Mouse (Mus musculus) limb, embryonic 13.5 days (tissue): Measurements from ENCODE around the gene Gm49333. TPM values are rescaled to one million over a fixed set of nuclear protein-coding genes. Genes with fewer than 3 reads are reported as not detected.

Source experiments
- ATAC-seq: fragments of 200-750 bp; cut with Nextera tagmentation; 2 replicates; pipeline ENCODE4 v1.8.0; 2017; ENCODE audit warnings: low read depth, moderate number of reproducible peaks, moderate TSS enrichment; ENCODE audit not compliant: low FRiP score
- H3K27ac ChIP-seq: fragments of 300-500 bp; sonication (generic); 2 replicates; pipeline ENCODE4 v1.5.1; 2015; ENCODE audit warnings: inconsistent platforms, mild to moderate bottlenecking, moderate library complexity
- H3K27me3 ChIP-seq: fragments of 300-500 bp; sonication (generic); 2 replicates; pipeline ENCODE4 v1.6.1; 2015; ENCODE audit warnings: mild to moderate bottlenecking, inconsistent platforms
- H3K36me3 ChIP-seq: fragments of 300-500 bp; sonication (generic); 2 replicates; pipeline ENCODE4 v1.6.1; 2015; ENCODE audit warnings: inconsistent platforms, mild to moderate bottlenecking, moderate library complexity
- H3K4me1 ChIP-seq: fragments of 300-500 bp; sonication (generic); 2 replicates; pipeline ENCODE4 v1.6.1; 2015; ENCODE audit warnings: inconsistent platforms
- H3K4me2 ChIP-seq: fragments of 300-500 bp; sonication (generic); replicated peaks from 2 replicates; pipeline ENCODE4 v1.6.1; 2015; ENCODE audit warnings: inconsistent platforms, mild to moderate bottlenecking, moderate library complexity
- H3K4me3 ChIP-seq: fragments of 300-500 bp; sonication (generic); 2 replicates; pipeline ENCODE4 v1.5.1; 2015; ENCODE audit warnings: moderate library complexity, mild to moderate bottlenecking, inconsistent platforms
- H3K9ac ChIP-seq: fragments of 300-500 bp; sonication (generic); 2 replicates; pipeline ENCODE4 v1.6.1; 2015; ENCODE audit warnings: mild to moderate bottlenecking, inconsistent platforms
- H3K9me3 ChIP-seq: fragments of 300-500 bp; sonication (generic); 2 replicates; pipeline ENCODE4 v1.6.1; 2016; ENCODE audit warnings: inconsistent platforms
- WGBS: fragments of 180-500 bp; shearing (Covaris S2); methylation state at CpG from one replicate; pipeline ENCODE4 v1.1.7; 2015; 5-methylcytosine and 5-hydroxymethylcytosine counted together
- polyA plus RNA-seq: library from polyadenylated mRNA; unstranded; fragments of >200 nt; fragmentation: Nextera tagmentation; extraction: Ambion mirVana; gene quantifications from 2 replicates; pipeline ENCODE4 v1.2.1, GENCODE M21; 2015

Gm49333 gene
- polyA plus RNA-seq, 1 experiment from 2014 or later = not detected

DNA sequence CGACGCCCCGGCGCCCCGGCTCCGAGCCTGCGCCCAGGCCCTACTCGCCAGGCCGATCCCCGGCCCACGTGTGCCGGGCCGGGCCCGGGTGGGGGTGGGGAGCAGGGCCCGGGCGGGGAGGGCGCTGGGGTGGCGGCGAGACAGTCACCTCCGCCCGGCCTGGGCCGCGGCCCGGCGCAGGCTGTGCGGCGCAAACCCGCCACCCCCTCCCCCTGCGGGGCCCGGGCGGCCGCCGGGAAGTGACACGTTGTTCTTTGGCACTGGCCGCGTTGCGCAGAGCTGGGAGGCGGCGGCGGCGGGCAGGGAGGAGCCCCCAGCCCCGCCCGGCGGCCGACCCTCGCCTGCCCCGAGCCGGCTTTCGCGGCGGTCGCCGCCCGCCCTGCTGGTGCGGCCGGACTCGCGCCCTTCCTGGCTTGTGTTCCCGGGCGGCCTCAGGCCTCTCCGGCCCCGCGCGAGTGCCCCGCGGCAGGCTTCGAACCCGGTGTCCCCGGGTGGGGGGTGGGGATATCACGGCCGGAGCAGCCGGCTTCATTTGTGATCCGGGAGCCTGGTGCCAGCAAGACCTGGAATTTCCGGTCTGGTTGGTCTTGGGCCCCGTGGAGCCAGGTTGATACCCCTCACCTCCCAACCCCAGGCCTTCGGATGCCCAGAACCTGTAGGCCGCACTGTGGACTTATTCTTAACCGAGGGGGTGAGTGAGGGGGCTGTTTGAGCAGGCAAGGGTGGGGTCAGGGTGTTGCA, 61.7 kb downstream of the Gm49333 start:
- H3K27me3 ChIP-seq = no peaks in the 10 kb centered on the region
- peaks cover 39% of the 10 kb centered on the region for H3K36me3 ChIP-seq
- ATAC-seq = no peak; the same call in 1 of the 2 replicates
- peak overlapping the region; percentile 99 for H3K4me2 ChIP-seq
- peaks cover 29% of the 10 kb centered on the region for H3K4me1 ChIP-seq
- H3K9me3 ChIP-seq = no peaks in the 10 kb centered on the region
- H3K27ac ChIP-seq = peak overlapping the region; percentile 94
- WGBS = under 1% methylated on average over 36 of the region's 78 CpGs
- peak overlapping the region; percentile 95 for H3K4me3 ChIP-seq
- peak overlapping the region; percentile 98 for H3K9ac ChIP-seq

- peak overlapping the region; percentile 94 for H3K27ac ChIP-seq
- WGBS = 9% methylated on average over 14 of the region's 14 CpGs
These were observed 62.4 kb downstream of the Gm49333 start for GRCm38 (mm10) chr16:20673706-20674303.

GRCm38 (mm10) chr16:20675213-20675612, 63.8 kb downstream of the Gm49333 start:
- peak overlapping the region; percentile 99 for H3K4me2 ChIP-seq
- 91% methylated on average over 6 of the region's 6 CpGs for whole genome bisulfite sequencing
- no peak overlapping the region for H3K27ac ChIP-seq
- no peak for ATAC-seq
- peaks cover 29% of the 10 kb centered on the region for H3K4me1 ChIP-seq
- H3K9me3 ChIP-seq = no peaks in the 10 kb centered on the region
- H3K9ac ChIP-seq = no peak overlapping the region
- H3K27me3 ChIP-seq = no peaks in the 10 kb centered on the region
- H3K4me3 ChIP-seq = peak overlapping the region; percentile 95; the same call in 1 of the 2 replicates
- H3K36me3 ChIP-seq = peaks cover 60% of the 10 kb centered on the region

More at GRCm38 (mm10) chr16:20673706-20674303, 62.4 kb downstream of the Gm49333 start:
- Histone ChIP-seq H3K4me1 (peaks cover 29% of the 10 kb centered on the region), H3K9me3 (no peaks in the 10 kb centered on the region), H3K4me2 (peak overlapping the region; percentile 99), H3K4me3 (peak overlapping the region; percentile 95), H3K9ac (peak overlapping the region; percentile 98), H3K27me3 (no peaks in the 10 kb centered on the region), H3K36me3 (peaks cover 46% of the 10 kb centered on the region)
- no peak for ATAC-seq

DNA sequence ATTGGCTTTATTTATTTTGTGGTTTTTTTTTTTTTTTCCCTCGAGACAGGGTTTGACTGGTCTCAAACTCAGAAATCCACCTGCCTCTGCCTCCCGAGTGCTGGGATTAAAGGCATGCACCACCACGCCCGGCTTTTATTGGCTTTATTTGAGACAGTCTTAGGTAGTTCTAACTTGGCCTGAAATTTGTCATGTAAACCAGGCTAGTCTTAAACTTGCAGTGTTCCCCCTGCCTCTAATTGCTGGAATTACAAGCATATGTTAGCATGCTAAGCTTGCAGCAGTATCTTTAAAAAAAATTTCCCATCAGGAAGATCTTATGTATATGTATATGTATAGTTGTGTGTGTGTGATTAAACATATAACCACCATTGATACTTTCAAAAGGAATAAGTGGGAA, 65.3 kb downstream of the Gm49333 start:
- Histone ChIP-seq H3K27ac (no peak overlapping the region), H3K4me1 (peaks cover 27% of the 10 kb centered on the region), H3K4me2 (no peak overlapping the region), H3K27me3 (no peaks in the 10 kb centered on the region), H3K4me3 (no peak overlapping the region), H3K9ac (no peak overlapping the region), H3K36me3 (peaks cover 75% of the 10 kb centered on the region), H3K9me3 (no peaks in the 10 kb centered on the region)
- ATAC-seq = no peak
- WGBS = 67% methylated on average over 4 of the region's 4 CpGs

DNA sequence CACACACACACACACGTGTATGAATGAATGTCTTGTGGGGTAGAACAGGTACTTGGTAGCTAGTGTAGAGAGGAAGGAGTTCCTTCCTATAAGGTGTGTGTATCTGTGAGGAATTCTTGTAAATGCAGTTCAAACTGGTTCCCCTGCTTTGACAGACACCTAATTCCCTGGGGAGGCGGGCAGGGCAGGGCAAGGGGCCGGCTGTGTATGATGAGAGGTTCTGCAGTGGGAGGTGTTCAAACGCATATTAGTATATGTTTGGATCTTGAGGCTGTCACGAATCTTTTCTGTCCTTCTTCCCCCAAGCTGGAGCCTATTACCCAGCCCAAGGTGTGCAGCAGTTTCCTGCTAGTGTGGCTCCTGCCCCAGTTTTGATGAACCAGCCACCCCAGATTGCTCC, 66.0 kb downstream of the Gm49333 start:
- H3K36me3 ChIP-seq = peaks cover 82% of the 10 kb centered on the region
- no peak overlapping the region for H3K27ac ChIP-seq
- WGBS = 80% methylated on average over 5 of the region's 5 CpGs
- H3K9me3 ChIP-seq = no peaks in the 10 kb centered on the region
- H3K9ac ChIP-seq = no peak overlapping the region
- H3K27me3 ChIP-seq = no peaks in the 10 kb centered on the region
- H3K4me2 ChIP-seq = no peak overlapping the region
- H3K4me1 ChIP-seq = peaks cover 23% of the 10 kb centered on the region
- H3K4me3 ChIP-seq = no peak overlapping the region
- no peak for ATAC-seq

GRCm38 (mm10) chr16:20677974-20678675, 66.7 kb downstream of the Gm49333 start:
- Histone ChIP-seq H3K4me3 (no peak overlapping the region), H3K9me3 (no peaks in the 10 kb centered on the region), H3K27ac (no peak overlapping the region), H3K4me2 (no peak overlapping the region), H3K4me1 (peaks cover 23% of the 10 kb centered on the region), H3K27me3 (no peaks in the 10 kb centered on the region), H3K9ac (no peak overlapping the region), H3K36me3 (peaks cover 89% of the 10 kb centered on the region)
- no peak for ATAC-seq
- WGBS = 88% methylated on average over 10 of the region's 10 CpGs

DNA sequence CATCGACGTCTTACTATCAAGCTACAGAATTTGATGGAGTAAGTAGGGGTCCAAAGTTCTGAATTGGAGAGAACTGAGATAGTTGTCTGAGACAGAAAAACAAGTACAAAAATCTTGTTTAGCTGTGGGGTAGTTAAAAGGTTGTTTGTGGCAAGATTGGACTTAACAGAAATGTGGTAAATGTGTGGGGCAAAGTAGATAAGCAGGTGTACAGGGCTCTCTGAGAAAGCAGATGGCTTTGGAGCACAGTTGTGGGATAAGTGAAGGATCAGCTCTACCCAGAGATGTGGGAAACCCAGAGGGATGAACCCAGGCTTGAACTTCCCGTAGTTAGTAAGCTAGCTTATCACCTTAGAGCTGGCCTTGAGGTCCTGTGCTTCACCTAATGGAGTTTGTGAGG, 79.4 kb downstream of the Gm49333 start:
- Histone ChIP-seq H3K4me1 (peaks cover 31% of the 10 kb centered on the region), H3K4me2 (no peak overlapping the region), H3K36me3 (peaks cover 67% of the 10 kb centered on the region), H3K27me3 (no peaks in the 10 kb centered on the region), H3K9ac (no peak overlapping the region), H3K9me3 (no peaks in the 10 kb centered on the region), H3K4me3 (no peak overlapping the region), H3K27ac (no peak overlapping the region)
- ATAC-seq = no peak
- WGBS = 87% methylated on average over 3 of the region's 3 CpGs

GRCm38 (mm10) chr16:20691617-20692016, 80.2 kb downstream of the Gm49333 start:
- WGBS = 52% methylated on average over 1 of the region's 1 CpGs
- H3K4me2 ChIP-seq = no peak overlapping the region
- H3K9me3 ChIP-seq = no peaks in the 10 kb centered on the region
- H3K4me3 ChIP-seq = no peak overlapping the region
- peaks cover 58% of the 10 kb centered on the region for H3K36me3 ChIP-seq
- no peak overlapping the region for H3K27ac ChIP-seq
- H3K27me3 ChIP-seq = no peaks in the 10 kb centered on the region
- H3K9ac ChIP-seq = no peak overlapping the region
- peaks cover 39% of the 10 kb centered on the region for H3K4me1 ChIP-seq
- no peak for ATAC-seq

DNA sequence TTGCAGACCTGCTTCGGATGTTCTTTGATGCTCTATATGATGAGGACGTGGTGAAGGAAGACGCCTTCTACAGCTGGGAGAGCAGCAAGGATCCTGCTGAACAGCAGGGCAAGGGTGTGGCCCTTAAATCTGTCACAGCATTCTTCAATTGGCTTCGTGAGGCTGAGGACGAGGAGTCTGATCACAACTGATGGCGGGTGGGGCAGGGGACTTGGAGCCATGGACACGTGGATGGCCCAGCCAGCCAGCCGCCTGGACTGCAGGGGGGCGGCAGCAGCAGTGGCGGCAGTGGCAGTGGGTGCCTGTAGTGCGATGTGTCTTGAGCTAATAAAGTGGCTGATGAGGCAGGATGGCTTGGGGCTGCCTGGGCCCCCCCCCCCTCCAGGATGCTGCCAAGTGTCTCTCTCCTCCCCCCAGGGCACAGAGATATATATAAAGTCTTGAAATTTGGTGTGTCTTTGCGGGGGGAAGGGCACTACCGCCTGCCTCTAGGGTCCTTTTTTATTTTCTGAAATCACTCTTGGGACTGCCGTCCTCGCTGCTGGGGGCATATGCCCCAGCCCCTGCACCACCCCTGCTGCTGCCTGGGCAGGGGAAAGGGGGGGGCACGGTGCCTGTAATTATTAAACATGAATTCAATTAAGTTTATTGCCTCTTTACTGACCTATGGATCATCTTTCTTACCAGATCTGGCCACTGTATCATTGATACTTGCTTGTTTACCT, 81.0 kb downstream of the Gm49333 start:
- ATAC-seq = no peak
- H3K36me3 ChIP-seq = peaks cover 50% of the 10 kb centered on the region
- 39% methylated on average over 16 of the region's 16 CpGs for WGBS
- H3K9me3 ChIP-seq = no peaks in the 10 kb centered on the region
- peak overlapping the region; percentile 77 for H3K4me2 ChIP-seq
- no peak overlapping the region for H3K9ac ChIP-seq
- H3K27ac ChIP-seq = peak overlapping the region; percentile 83; the same call in 1 of the 2 replicates
- H3K4me3 ChIP-seq = 0 out of 2 replicates have a peak overlapping the region, but pooled peaks have one; percentile 62
- H3K4me1 ChIP-seq = peaks cover 40% of the 10 kb centered on the region
- no peaks in the 10 kb centered on the region for H3K27me3 ChIP-seq

- H3K9ac ChIP-seq = peak within 1 kb of the TSS; percentile 71
- peak within 1 kb of the TSS; percentile 62 for H3K4me3 ChIP-seq
- 1% methylated on average over 37 of the region's 37 CpGs for WGBS
- peak within 1 kb of the TSS; percentile 77 for H3K4me2 ChIP-seq
- peaks cover 42% of the 10 kb centered on the region for H3K36me3 ChIP-seq
- H3K27ac ChIP-seq = peak within 1 kb of the TSS; percentile 83
- H3K4me1 ChIP-seq = peaks cover 40% of the 10 kb centered on the region
- ATAC-seq = peak; percentile 93
- no peaks in the 10 kb centered on the region for H3K9me3 ChIP-seq
- H3K27me3 ChIP-seq = no peaks in the 10 kb centered on the region
These were observed 81.8 kb downstream of the Gm49333 start, which contains the start of gene Fam131a for GRCm38 (mm10) chr16:20693111-20693701. Gene Fam131a (plus strand): TSS chr16:20693241.

DNA sequence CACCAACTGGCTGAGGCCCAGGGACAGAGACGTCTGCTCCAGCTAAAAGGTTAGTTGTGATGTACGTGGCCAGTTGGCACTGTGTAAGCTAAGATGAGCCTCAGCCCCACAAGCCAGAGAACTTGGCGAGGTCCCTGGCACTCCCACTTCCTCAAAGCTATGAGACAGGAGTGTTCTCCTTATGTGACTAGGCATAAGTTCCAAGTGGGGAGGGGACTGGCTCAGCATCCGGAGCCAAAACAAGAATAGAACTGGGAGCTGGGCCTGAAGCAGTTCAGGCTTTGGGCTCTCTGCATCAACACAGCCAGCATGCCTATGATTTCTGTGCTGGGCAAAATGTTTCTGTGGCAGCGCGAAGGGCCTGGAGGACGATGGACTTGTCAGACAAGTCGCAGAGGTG, 83.4 kb downstream of the Gm49333 start:
- no peaks in the 10 kb centered on the region for H3K9me3 ChIP-seq
- peaks cover 32% of the 10 kb centered on the region for H3K36me3 ChIP-seq
- H3K27ac ChIP-seq = no peak overlapping the region
- peaks cover 40% of the 10 kb centered on the region for H3K4me1 ChIP-seq
- H3K4me3 ChIP-seq = no peak overlapping the region
- WGBS = 82% methylated on average over 8 of the region's 8 CpGs
- H3K4me2 ChIP-seq = peak overlapping the region; percentile 77
- no peak overlapping the region for H3K9ac ChIP-seq
- no peaks in the 10 kb centered on the region for H3K27me3 ChIP-seq
- no peak for ATAC-seq
